Mouse (Mus musculus): ENCODE results near the gene Olfr551. TPM values are rescaled to one million over a fixed set of nuclear protein-coding genes. Genes with fewer than 3 reads are reported as not detected.
"Not testable (repeated sequence)": the region's sequence is repeated elsewhere in the genome, so short reads cannot be mapped to it uniquely, and the experiment has no call there.

Gene Olfr551
- polyA plus RNA-seq (2012; rRNA removed) = not detected in 2 replicates

GRCm38 (mm10) chr7:102591786-102592185, at the start of gene Olfr551:
Olfr551 (minus strand) TSS chr7:102591886.
- WGBS = 94% methylated on average over 3 of the region's 3 CpGs
- TF ChIP-seq POLR2A (IDR thresholded peaks at IDR 0.05; ENCODE audit: borderline replicate concordance, extremely low read depth, low read depth, low read length) (no peak), CTCF (IDR thresholded peaks at IDR 0.05; ENCODE audit: insufficient read depth, low read length) (no peak)
- no peak for DNase-seq
- Histone ChIP-seq H3K4me1 (ENCODE audit: control insufficient read depth, insufficient read depth, low read length) (no peaks in the 10 kb centered on the region), H3K4me3 (replicated peaks; ENCODE audit: extremely low read depth, low read depth, low read length) (no peak within 1 kb of the TSS)

DNA sequence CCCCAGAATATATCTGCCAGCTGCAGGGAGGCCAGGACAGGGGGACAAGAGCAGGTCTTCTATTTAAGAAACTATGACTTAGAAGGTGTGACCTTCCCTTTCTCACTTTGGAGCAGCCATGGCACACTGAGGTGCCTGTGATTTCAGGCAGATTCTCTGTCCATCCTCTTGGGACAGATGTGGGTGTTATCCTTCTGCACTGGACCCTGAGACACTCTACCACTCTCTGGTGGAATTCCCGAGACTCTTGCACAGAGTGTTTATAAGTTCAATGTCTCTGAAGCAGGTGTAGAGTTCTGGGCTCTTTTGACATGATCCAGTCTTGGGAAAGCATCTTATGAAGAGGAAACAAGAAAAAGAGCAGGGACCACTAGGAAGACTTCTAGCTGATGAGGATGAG, 46.4 kb upstream of the Olfr551 start, which contains the start of gene Olfr554:
Gene Olfr554, plus strand, starts transcription at position 301 of the 400 bp plus-strand sequence.
- DNase-seq = no peak
- WGBS = 71% methylated on average over 1 of the region's 1 CpGs
- Histone ChIP-seq H3K4me3 (replicated peaks; ENCODE audit: extremely low read depth, low read depth, low read length) (no peak within 1 kb of the TSS), H3K4me1 (ENCODE audit: control insufficient read depth, insufficient read depth, low read length) (no peaks in the 10 kb centered on the region)
- TF ChIP-seq POLR2A (IDR thresholded peaks at IDR 0.05; ENCODE audit: borderline replicate concordance, extremely low read depth, low read depth, low read length) (no peak), CTCF (IDR thresholded peaks at IDR 0.05; ENCODE audit: insufficient read depth, low read length) (no peak)

DNA sequence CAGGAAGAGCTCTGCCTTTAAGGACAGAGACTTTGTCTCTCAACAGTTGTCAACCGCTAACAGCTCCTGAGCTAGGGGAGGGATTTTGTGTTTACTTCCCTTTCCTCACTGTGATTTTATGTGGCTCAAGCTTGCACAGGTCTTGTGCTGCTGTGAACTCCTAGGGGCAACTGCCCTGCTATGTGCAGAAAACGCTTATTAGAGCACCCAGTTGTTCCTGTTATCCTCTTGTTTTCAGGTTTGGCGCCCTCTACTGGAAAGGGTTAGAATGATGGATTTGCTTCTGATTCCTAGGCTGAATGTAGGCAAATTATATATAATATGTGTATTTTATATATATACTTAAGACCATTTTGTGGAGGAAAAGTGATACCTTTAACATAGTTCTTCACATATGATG, 45.0 kb upstream of the Olfr551 start:
- peak; percentile 21 for DNase-seq
- H3K4me1 ChIP-seq (ENCODE audit: control insufficient read depth, insufficient read depth, low read length) = no peaks in the 10 kb centered on the region
- H3K4me3 ChIP-seq (replicated peaks; ENCODE audit: extremely low read depth, low read depth, low read length) = no peak overlapping the region
- 0 out of 2 replicates have a peak, but pooled peaks have one; percentile 11 for TF ChIP-seq CTCF (IDR thresholded peaks at IDR 0.05; ENCODE audit: insufficient read depth, low read length)
- no peak for TF ChIP-seq POLR2A (IDR thresholded peaks at IDR 0.05; ENCODE audit: borderline replicate concordance, extremely low read depth, low read depth, low read length)
- 23% methylated on average over 3 of the region's 3 CpGs for WGBS

DNA sequence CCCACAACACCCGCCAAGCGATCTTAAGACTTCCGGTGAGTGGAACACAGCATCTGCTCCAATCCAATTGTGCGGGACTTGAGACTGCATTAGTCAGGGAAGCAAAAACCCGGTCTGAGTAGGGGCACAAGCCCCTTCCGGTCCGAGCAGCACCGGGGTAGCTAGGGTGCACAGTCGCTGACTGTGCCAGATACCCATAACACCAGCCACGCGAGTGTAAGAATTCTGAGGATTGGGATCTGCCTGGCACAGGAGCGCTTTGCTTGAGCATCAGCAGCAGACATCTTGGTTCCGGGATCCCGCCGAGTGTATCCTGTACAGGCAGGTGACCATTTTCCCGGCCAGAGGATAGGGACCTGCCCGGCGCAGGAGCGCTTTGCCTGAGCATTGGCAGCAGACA, 28.7 kb upstream of the Olfr551 start:
- H3K4me3 ChIP-seq (replicated peaks; ENCODE audit: extremely low read depth, low read depth, low read length); DNase-seq; H3K4me1 ChIP-seq (ENCODE audit: control insufficient read depth, insufficient read depth, low read length): not testable (repeated sequence)
- 84% methylated on average over 19 of the region's 19 CpGs for WGBS

- DNase-seq = no peak
- WGBS = 20% methylated on average over 5 of the region's 5 CpGs
- TF ChIP-seq POLR2A (IDR thresholded peaks at IDR 0.05; ENCODE audit: borderline replicate concordance, extremely low read depth, low read depth, low read length) (no peak), CTCF (IDR thresholded peaks at IDR 0.05; ENCODE audit: insufficient read depth, low read length) (no peak)
- Histone ChIP-seq H3K4me1 (ENCODE audit: control insufficient read depth, insufficient read depth, low read length) (peaks cover 3% of the 10 kb centered on the region), H3K4me3 (replicated peaks; ENCODE audit: extremely low read depth, low read depth, low read length) (no peak overlapping the region)
These were observed 27.9 kb upstream of the Olfr551 start for GRCm38 (mm10) chr7:102619608-102620007.

- TF ChIP-seq CTCF (IDR thresholded peaks at IDR 0.05; ENCODE audit: insufficient read depth, low read length) (no peak), POLR2A (IDR thresholded peaks at IDR 0.05; ENCODE audit: borderline replicate concordance, extremely low read depth, low read depth, low read length) (no peak)
- H3K4me3 ChIP-seq (replicated peaks; ENCODE audit: extremely low read depth, low read depth, low read length) = no peak within 1 kb of the TSS
- DNase-seq = no peak
- peaks cover 3% of the 10 kb centered on the region for H3K4me1 ChIP-seq (ENCODE audit: control insufficient read depth, insufficient read depth, low read length)
These were observed 26.4 kb upstream of the Olfr551 start, which contains the start of gene Olfr553 for GRCm38 (mm10) chr7:102618118-102618517. Olfr553 (minus strand) TSS chr7:102618218.

- TF ChIP-seq CTCF (IDR thresholded peaks at IDR 0.05; ENCODE audit: insufficient read depth, low read length) = no peak
- Histone ChIP-seq H3K4me1 (ENCODE audit: control insufficient read depth, insufficient read depth, low read length) (no peaks in the 10 kb centered on the region), H3K4me3 (replicated peaks; ENCODE audit: extremely low read depth, low read depth, low read length) (no peak within 1 kb of the TSS)
- DNase-seq = no peak
- 19% methylated on average over 1 of the region's 1 CpGs for WGBS
These were observed 5.8 kb upstream of the Olfr551 start, which contains the start of gene Olfr552 for GRCm38 (mm10) chr7:102597378-102598031. Olfr552 (plus strand) TSS chr7:102597770.

GRCm38 (mm10) chr7:102575998-102576397, 15.7 kb downstream of the Olfr551 start:
- WGBS = 54% methylated on average over 6 of the region's 6 CpGs
- no peak for TF ChIP-seq CTCF (IDR thresholded peaks at IDR 0.05; ENCODE audit: insufficient read depth, low read length)
- TF ChIP-seq POLR2A (IDR thresholded peaks at IDR 0.05; ENCODE audit: borderline replicate concordance, extremely low read depth, low read depth, low read length) = no peak
- Histone ChIP-seq H3K4me3 (replicated peaks; ENCODE audit: extremely low read depth, low read depth, low read length) (no peak overlapping the region), H3K4me1 (ENCODE audit: control insufficient read depth, insufficient read depth, low read length) (no peaks in the 10 kb centered on the region)
- no peak for DNase-seq

GRCm38 (mm10) chr7:102573174-102573830, 18.4 kb downstream of the Olfr551 start:
- WGBS = 63% methylated on average over 3 of the region's 3 CpGs
- no peak overlapping the region for H3K4me3 ChIP-seq (replicated peaks; ENCODE audit: extremely low read depth, low read depth, low read length)
- DNase-seq = no peak
- TF ChIP-seq CTCF (IDR thresholded peaks at IDR 0.05; ENCODE audit: insufficient read depth, low read length) (no peak), POLR2A (IDR thresholded peaks at IDR 0.05; ENCODE audit: borderline replicate concordance, extremely low read depth, low read depth, low read length) (no peak)
- H3K4me1 ChIP-seq (ENCODE audit: control insufficient read depth, insufficient read depth, low read length) = no peaks in the 10 kb centered on the region

DNA sequence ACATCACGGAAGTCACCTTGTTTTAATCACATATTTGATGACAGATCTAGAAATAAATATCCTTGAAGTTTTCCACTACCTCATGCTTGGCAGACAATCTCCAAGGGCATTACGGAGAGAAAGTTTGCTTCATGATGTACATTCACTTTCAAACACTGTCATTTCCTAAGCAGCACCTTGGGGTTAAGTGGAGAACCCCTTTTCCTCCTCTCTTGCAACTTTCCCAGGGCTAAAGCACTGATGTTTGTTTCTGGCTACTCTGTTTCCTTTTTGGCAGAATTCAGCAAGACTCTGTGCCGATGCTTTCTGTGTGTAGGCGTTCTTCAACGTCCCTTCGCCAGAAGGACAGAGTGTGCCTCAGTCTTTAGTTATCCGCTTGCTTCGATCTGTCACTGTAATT, 20.5 kb downstream of the Olfr551 start, which contains the start of gene Olfr550:
Gene Olfr550, plus strand, starts transcription at position 301 of the 400 bp plus-strand sequence.
- WGBS = 76% methylated on average over 8 of the region's 8 CpGs

More for the DNA sequence above, 20.5 kb downstream of the Olfr551 start, which contains the start of gene Olfr550:
- no peak for TF ChIP-seq POLR2A (IDR thresholded peaks at IDR 0.05; ENCODE audit: borderline replicate concordance, extremely low read depth, low read depth, low read length)
- TF ChIP-seq CTCF (IDR thresholded peaks at IDR 0.05; ENCODE audit: insufficient read depth, low read length) = no peak
- no peaks in the 10 kb centered on the region for H3K4me1 ChIP-seq (ENCODE audit: control insufficient read depth, insufficient read depth, low read length)
- no peak for DNase-seq
- peak within 1 kb of the TSS; percentile 17 for H3K4me3 ChIP-seq (replicated peaks; ENCODE audit: extremely low read depth, low read depth, low read length)

Data from lung, adult 2 months (tissue).